Mouse (Mus musculus) mouse embryonic stem cell (cell line): ENCODE results near the gene Ece1.
"Not testable (repeated sequence)": the region's sequence is repeated elsewhere in the genome, so short reads cannot be mapped to it uniquely, and the experiment has no call there.

Source experiments
- in situ Hi-C, 2 experiments: fragments of 300-500 bp; cut with MboI; formaldehyde crosslinking; loops; 1 replicate in 1 of 2; 3 replicates in 1 of 2; pipeline ENCODE4 v1.14.3; 2019 to 2020; ENCODE audit warnings: low sequenced_read_pairs in 2 of 2, low pct_unique_long_range_greater_than_20kb in 1 of 2, mixed read lengths in 1 of 2; ENCODE audit not compliant: unreplicated experiment in 1 of 2

Ece1 gene

DNA sequence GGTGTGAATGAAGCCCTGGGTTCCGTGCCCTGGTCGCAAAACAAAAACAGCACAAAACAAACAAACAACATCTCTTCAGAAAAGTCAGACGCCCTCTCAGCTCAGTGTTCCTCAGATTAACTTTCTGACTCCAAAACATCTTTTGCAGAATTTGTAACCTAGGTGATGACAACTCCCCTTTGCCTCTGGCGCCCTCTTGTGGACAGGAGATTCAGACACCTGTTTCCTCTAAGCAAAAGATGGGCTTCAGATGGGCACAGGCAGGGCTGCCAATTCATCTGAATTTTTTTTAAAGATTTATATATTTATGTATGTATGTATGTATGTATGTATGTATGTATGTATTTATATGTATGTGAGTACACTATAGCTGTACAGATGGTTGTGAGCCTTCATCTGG is 90.8 kb downstream of the Ece1 start:
- in situ Hi-C loops, result loop anchor here in 1 of 2 experiments (10.0 kb wide), 1 partner anchor 218 kb away; no protein-coding TSS in a partner anchor

DNA sequence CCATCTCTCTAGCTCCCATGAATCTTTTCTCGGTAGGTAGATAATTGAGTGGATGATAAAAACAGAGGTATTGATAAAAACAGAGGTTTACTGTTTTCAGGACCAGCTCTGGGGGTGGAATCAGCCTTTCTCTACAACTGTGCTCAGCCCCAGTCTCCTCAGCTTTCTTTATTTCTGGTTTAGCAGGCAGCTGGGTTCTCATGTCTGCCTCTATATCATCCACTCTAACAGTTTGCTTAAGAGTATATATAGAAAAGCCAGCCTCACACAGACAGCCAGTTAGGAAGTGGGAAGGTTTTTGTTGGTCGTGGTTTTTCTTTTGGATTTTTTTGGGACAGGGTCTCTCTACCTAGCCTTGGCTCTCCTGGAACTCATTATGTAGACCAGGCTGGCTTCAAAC is 92.1 kb downstream of the Ece1 start:
- in situ Hi-C loops, result loop anchor here in 1 of 2 experiments (10.0 kb wide), 1 partner anchor 219 kb away; no protein-coding TSS in a partner anchor

DNA sequence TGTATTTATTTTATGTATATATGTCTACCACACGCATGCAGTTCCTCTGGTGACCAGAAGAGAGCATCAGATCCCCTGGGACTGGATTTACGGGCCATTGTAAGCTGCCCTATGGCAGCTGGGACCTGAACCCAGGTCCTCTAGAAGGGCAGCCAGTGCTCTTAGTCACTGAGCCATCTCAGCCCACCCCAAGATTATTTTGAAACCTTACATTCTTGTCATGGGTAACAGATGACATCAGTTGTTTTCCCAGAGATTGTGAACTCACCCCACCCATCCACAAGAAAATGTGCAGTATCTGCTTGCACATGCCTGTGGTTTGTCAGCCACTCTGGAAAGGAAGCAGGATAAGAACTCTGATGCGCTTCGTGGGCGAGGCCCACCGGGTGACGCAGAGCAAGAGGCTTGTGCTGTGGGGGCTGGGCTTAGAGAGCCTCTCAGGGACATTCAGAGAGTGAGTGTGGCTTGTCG is 92.9 kb downstream of the Ece1 start:
- in situ Hi-C loops, result loop anchor here in 1 of 2 experiments (10.0 kb wide), 1 partner anchor 220 kb away; no protein-coding TSS in a partner anchor

DNA sequence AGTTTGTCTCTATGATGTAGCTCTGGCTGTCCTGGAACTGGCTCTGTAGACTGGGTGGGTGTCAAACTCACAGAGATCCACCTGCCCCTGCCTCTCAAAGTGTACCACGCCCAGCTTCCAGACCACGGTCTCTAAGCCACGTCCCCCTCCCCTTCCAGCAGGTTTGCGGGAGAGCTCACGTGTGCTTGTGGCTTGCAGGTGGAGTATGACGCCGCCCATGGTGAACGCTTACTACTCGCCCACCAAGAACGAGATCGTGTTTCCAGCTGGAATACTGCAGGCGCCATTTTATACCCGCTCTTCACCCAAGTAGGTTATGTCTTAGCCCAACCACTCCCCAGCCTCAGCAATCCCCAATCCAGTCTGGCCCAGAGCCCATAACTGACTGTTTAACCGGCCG is 94.2 kb downstream of the Ece1 start:
- in situ Hi-C loops, result loop anchor here in 1 of 2 experiments (10.0 kb wide), 1 partner anchor 221 kb away; no protein-coding TSS in a partner anchor

DNA sequence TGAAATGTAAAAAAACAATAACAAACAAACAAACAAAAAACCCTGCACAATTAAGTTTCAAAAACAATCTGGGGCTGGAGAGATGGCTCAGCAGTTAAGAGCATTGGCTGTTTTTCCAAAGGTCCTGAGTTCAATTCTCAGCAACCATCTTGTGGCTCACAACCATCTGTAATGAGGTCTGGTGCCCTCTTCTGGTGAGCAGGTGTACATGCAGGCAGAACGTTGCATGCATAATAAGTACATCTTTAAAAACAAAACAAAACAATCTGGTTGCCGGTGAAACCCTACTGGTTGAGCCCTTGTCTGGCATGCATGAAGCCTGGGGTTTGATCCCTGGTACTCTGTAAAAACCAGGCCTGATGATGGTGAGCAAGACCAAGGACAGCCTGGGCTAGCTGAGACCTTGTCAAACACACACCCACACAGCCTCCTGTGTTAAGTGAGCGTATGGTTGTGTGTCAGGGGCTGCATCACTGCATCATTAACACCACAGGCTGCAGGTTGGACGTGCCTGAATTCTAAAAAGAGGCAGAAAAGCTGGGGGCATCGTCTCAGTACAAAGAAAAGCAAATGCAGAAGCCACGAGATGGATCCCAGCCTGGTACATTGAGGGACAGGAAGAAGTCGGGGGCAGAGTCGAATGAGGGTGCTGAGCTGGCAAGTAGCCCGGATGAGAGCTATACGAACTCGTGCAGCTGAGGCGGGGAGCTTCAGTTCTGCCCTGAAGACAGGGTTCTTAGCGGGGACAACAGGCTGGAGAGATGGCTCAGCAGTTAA is 98.0 kb downstream of the Ece1 start:
- in situ Hi-C loops, result loop anchor here in 1 of 2 experiments (10.0 kb wide), 3 partner anchors 145 to 335 kb away; no protein-coding TSS in a partner anchor

DNA sequence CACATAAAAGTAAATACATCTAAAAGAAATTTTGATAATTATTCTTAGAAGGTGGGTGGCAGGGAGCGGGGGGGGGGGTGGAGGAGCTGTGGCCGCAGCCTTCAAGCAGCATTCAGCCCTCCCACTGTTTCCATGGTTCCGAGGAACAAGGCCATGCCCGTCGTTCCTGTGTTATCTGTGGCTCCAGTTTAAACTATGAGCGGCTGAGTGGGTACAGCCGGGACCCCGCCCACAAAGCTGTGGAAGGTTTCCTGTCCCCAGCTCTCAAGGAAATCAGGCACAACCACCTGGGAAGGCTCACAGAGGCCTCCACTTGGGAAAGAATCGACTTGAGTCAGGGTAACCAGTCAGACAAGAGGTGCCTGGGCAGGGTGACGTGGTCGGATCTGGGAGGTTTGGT is 98.7 kb downstream of the Ece1 start:
- in situ Hi-C loops, result loop anchor here in 1 of 2 experiments (10.0 kb wide), 2 partner anchors 144 to 334 kb away; no protein-coding TSS in a partner anchor

DNA sequence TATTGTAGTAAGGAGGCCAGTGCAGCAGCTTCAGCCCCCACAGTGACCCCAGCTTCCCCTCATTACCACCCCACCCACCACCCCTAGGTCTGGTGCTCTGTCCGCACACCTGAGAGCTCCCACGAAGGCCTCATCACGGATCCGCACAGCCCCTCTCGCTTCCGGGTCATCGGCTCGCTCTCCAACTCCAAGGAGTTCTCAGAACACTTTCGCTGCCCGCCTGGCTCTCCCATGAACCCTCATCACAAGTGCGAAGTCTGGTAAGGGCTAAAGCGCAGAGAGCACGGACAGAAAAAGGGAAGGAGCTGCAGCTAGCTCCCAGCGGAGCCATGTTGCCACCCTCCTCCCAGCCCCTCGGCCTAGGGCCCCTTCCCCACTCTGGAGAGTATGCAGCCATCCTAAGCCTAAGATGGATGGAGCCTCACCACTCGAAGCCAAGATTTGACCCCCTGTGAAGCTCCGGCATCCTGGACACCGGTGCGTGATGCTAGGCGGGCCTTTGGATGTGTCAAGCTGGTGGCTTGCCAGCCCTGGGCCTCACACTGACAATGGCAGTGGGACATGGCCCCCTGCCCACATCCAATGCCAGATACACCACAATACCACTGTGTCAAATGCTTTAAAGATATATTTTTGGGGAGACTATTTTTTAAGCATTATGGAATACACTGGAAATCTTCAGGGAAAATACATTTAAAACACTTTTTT is 100.8 kb downstream of the Ece1 start:
- in situ Hi-C loops, result loop anchor here in 1 of 2 experiments (10.0 kb wide), 2 partner anchors 142 to 332 kb away; no protein-coding TSS in a partner anchor

DNA sequence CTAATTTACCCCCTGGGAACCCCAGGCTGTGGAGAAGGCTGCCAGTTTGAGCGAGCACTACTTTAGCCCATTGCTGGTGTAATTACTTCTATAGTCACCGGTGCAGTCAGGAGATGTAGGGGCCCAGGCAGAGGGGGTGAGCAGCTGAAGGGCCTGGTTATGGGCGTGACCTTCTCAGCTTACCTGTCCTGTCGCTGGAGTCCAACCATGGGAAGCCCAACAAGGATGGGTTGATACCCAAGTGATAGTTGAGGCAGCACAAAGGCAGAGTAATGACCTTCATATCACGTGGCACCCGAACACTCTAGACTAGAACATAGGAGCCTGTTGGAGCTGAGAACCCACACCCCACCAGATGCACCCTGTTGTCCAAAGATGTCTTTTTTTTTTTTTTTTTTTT is 101.4 kb downstream of the Ece1 start:
- in situ Hi-C loops, result loop anchor here in 1 of 2 experiments (10.0 kb wide), 2 partner anchors 141 to 331 kb away; no protein-coding TSS in a partner anchor

DNA sequence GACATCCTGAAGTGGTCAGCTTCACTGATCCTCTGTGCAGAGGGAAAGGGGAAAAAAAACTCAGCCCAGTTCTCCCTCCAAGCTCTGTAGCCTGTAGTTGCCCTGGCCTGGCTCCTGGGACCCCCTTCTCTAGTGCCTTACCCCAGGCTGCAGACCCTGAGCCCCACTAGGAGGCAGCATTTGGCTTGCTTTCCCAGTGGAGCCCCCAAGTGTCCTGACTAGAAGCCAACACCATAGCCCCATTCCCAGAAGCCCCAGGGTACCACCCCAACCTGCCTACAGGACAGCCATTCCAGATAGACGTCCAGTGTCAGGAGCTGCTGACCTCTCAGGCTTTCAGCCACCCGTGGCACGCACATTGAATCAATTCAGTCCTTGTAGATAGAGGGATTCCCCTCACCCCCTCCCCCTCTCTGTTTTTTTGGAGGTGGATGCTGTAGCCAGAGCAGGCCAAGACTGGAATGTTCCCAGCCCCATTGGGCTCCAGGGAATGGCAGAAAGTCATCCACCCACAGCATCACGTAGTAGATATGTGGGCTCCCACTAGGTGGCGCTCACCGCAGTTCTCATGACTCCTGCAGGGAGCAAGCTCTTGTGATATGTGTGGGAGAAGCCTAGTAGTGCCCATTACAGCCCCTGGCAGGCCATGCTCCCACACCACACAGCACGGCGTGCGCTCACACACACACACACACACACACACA is 102.0 kb downstream of the Ece1 start:
- in situ Hi-C loops, result loop anchor here in 1 of 2 experiments (10.0 kb wide), 2 partner anchors 141 to 331 kb away; no protein-coding TSS in a partner anchor

DNA sequence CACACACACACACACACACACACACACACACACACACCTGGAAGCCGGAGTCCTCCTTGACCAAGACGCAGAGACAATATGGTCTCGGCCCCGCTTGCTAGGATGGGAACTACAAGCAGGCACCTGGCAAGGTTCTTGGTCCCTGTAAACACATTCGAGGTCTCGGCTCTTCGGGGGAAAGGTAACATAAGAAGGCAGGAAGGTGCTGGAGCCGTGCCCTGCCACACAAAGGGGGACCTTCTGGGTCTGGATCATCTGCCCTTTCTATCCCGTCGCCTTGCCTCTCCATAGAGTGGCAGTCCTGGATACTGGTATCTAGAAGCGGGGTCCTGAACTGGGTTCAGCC is 102.5 kb downstream of the Ece1 start:
- in situ Hi-C loops, result loop anchor here in 1 of 2 experiments (10.0 kb wide), 2 partner anchors 140 to 330 kb away; no protein-coding TSS in a partner anchor

DNA sequence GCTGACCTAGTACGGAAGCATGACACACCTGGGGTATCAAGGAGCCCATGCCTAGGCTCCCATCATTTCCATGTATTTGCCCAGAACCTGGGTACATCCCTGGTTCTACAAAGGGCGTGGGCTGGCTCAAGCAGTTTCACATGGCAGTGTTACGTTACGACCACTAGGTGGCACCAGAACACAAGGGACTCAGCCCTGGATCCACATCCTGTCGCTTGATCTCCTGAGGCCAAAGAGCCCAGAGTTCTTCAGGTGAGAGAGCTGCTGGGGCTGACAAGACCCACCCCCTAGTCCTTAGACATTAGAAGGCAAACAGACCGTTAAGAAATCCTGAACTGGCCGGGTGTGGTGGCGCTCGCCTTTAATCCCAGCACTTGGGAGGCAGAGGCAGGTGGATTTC is 106.2 kb downstream of the Ece1 start:
- in situ Hi-C loops, result loop anchor here in 1 of 2 experiments (10.0 kb wide), 2 partner anchors 137 to 327 kb away; no protein-coding TSS in a partner anchor

DNA sequence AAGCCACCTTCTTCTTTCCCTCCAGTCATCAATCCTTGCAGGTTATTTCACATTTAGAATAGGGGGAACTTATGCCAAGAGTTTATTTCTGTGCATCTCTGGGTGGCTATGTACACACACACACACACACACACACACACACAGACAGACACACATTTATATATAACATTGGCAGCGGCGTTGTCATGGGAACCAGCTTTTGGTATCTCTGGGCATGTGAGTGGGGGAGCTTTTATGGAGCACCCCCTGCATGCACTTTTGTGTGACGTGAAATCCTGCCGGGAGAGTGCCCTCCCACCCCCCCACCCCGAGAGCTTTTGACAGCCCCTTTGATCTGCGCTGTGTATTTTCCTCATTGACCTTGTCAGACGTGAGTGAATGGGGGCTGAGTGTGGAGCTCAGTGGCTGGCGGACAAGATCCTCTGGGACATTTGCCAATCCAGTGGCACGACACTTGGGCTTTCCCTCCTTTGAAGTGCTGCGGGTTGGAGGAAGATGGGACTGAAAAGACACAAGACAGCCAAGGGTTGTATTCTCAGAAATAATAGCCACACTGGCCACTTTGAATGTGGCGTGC is 108.7 kb downstream of the Ece1 start:
- in situ Hi-C loops, result not testable (repeated sequence)

DNA sequence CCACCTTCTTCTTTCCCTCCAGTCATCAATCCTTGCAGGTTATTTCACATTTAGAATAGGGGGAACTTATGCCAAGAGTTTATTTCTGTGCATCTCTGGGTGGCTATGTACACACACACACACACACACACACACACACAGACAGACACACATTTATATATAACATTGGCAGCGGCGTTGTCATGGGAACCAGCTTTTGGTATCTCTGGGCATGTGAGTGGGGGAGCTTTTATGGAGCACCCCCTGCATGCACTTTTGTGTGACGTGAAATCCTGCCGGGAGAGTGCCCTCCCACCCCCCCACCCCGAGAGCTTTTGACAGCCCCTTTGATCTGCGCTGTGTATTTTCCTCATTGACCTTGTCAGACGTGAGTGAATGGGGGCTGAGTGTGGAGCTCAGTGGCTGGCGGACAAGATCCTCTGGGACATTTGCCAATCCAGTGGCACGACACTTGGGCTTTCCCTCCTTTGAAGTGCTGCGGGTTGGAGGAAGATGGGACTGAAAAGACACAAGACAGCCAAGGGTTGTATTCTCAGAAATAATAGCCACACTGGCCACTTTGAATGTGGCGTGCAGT is 112.9 kb downstream of the Ece1 start:
- in situ Hi-C loops, result not testable (repeated sequence)

DNA sequence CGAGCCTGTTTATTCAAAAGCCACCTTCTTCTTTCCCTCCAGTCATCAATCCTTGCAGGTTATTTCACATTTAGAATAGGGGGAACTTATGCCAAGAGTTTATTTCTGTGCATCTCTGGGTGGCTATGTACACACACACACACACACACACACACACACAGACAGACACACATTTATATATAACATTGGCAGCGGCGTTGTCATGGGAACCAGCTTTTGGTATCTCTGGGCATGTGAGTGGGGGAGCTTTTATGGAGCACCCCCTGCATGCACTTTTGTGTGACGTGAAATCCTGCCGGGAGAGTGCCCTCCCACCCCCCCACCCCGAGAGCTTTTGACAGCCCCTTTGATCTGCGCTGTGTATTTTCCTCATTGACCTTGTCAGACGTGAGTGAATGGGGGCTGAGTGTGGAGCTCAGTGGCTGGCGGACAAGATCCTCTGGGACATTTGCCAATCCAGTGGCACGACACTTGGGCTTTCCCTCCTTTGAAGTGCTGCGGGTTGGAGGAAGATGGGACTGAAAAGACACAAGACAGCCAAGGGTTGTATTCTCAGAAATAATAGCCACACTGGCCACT is 117.1 kb downstream of the Ece1 start:
- in situ Hi-C loops, result not testable (repeated sequence)

DNA sequence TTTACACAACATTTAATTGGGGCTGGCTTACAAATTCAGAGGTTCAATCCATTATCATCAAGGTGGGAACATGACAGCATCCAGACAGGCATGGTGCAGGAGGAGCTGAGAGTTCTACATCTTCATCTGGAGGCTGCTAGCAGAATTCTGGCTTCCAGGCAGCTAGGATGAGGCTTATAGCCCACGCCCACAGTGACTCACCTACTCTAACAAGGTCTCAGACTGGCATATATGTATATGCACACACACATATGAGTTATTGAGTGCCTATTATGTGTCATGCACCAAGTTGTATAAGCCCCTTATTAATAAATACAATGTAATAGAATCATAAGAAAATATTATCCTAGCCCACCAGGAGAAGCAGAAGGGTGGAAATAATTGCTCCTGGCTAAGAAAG is 120.8 kb downstream of the Ece1 start:
- in situ Hi-C loops, result no loop called here

DNA sequence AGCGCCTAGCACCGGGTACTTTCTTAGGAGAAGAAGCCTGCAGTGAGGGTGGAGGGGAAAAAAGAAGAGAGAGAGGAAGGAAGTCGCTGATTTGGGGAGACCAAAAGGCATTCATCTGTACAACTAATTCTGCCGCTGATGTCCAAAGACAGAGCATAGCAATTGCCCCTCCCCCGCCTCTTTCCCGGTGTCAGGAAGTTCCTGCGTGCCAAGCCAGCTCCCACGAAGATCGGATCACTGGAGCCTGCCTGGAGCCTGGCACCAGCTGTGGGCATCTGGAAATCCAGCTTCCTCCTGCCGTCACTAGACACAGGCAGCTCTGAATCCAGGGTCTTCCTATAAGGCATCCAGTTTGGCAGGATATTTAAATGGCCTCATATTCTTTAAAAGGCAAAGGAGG is 122.2 kb downstream of the Ece1 start:
- in situ Hi-C loops, result no loop called here

DNA sequence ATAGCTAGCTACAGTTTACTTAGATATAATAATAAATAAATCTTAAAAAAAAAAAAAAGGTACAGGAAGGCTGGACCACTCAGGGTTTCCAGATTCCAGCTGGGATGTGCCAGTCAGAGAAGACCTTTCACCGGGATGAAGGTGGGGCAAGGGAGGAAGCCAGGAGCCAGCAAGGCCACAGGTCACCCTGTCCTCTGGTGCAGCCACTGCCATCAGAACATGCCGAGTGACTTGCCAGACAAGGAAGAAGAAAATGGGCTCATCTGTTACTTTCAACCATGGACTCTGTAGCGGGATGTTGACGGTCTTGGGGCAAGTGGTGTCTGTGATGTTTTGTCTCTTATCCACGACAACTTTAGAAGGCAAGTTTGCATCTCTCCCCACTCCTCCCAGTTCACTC is 122.7 kb downstream of the Ece1 start:
- in situ Hi-C loops, result no loop called here
